Mouse (Mus musculus) thymus, postnatal 0 days (tissue): ENCODE measurements around the gene Rdh1. TPM values are rescaled to one million over a fixed set of nuclear protein-coding genes. Genes with fewer than 3 reads are reported as not detected.
"Not testable (repeated sequence)": the region's sequence is repeated elsewhere in the genome, so short reads cannot be mapped to it uniquely, and the experiment has no call there.

ENCODE experiments used
- DNase-seq: peaks from one replicate; pipeline ENCODE4 v3.0.0-alpha.2; 2015; ENCODE audit warnings: low spot score
- polyA plus RNA-seq: library from polyadenylated mRNA; unstranded; fragments of >200 nt; fragmentation: Nextera tagmentation; extraction: Ambion mirVana; gene quantifications from 2 replicates; pipeline ENCODE4 v1.2.1, GENCODE M21; 2015

Rdh1 gene
- polyA plus RNA-seq, 1 experiment from 2014 or later = not detected

DNA sequence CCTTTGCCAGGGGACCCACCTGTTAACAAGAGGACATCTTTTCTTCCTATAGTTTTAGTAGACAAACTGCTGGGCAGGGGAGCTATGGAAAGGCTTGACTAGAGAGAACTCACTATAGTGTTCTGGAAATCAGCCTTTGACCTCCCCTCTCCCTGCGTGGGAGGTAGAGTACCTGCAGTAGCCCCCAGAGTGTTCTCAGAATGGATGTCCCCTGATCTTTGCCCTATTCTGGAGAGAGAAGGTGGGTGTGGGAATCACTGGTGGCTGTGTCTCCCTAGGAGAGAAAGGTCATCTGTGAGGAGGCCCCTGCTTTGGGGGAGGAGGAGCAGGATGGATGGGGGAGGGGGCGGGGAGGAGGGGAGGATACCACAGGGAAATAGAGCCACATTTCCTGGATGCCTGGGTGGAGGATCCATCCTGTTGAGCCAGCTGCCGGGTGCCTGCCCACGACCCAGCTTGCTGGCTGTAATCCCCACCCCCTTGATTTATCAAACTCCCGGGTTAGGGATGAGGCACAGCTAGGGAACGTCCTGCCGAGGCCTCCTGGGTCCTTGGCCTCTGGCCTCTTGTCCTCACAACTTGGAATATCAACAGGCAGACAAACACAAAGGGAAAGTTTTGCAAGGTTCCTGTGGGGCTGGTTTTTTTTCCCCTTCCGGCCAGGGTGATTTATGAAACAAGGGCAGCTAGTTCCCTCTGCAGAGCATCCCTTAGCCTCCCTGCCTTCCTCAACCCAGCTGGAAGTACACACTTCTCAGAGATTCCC is 10.5 kb upstream of the Rdh1 start:
- no peak for DNase-seq

DNA sequence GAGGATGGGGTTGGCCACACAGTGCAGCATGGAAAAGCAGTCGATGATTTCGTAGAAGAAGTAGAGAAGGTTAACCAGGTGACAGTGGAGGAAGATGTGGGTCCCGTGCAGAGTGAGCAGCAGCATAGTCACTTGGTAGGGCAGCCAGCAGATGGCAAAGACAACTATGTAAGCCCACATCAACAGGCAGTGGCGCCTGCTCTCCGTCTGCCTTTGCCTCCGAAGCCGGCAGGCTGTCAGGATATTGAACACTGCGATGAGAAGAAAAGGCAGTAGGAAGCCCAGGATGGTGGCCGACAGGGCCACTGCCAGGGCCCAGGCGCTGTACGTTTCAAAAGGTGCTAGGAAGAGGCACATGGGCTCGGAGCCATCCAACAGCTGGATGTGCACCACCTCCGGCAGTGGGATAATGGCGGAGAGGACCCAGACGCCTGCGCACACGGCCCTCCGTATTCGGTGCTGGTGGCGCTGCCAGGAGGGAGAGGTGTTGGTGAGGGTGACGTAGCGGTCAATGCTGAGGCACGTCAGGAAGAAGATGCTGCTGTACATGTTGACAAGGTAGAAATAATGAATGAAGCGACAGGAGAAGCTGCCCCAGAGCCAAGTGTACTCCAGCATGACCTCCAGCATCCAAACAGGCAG is 9.3 kb upstream of the Rdh1 start:
- no peak for DNase-seq

DNA sequence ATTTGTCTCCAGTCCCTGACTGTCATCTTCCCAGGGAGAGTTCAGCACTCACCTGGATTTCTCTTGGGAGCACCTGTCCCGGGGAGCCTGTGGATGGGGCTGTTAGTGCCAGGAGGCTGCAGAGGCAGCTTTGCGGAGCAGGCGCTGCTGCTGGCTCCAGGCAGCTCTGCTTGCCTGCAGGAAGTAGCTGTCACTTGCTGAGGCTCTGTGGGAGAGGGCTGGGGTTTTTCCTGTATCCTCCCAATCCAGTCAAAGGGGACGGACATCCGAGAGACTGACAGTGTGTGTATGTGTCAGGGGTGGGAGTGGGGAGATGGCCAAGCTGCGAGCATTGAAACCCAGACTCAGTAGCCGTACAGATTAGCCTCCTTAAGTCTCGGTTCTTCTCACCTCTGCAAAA is 8.0 kb upstream of the Rdh1 start, which contains the start of gene Gpr182:
Gene Gpr182 (minus strand): TSS at position 185 of the 400 bp plus-strand sequence.
- DNase-seq = no peak

GRCm38 (mm10) chr10:127754566-127755166 is 4.9 kb upstream of the Rdh1 start:
- no peak for DNase-seq

- DNase-seq = no peak
These were observed 4.3 kb upstream of the Rdh1 start for GRCm38 (mm10) chr10:127755246-127755645.

DNA sequence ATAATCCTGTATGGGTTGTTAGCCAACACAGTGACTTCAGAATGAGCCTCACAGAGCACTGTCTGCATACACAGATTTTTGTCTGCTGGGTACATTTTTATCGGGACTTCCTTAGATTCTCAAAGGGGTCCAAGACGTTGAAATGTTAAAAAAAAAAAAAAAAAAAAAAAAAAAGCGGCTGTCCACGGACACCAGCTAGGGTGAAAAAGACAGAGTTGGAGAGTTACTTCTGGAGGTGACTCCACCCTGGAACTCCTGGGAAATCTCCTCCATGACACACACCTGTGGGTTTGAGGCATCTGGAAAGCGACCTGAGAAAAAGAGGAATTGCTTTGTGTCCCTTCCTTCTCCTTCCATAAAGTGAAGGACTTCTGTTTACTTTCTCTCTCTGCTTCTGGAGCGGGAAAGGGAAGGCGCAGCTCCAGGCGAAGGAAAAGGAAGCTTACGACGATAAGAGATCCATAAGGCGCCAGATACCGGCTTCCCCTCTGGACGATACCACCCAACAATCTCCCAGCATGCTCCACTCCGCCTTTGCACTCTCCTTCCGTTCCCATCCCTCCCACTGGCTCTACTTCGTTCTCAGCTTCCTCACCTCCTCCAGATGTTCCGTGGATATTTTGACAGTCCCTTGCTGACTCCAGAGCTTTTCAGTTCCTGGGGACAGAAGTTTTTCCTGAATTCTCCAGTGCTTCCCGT is 3.6 kb upstream of the Rdh1 start:
- DNase-seq = no peak

- not testable (repeated sequence) for DNase-seq
These were observed 3.4 kb downstream of the Rdh1 start for GRCm38 (mm10) chr10:127762926-127763325.

DNA sequence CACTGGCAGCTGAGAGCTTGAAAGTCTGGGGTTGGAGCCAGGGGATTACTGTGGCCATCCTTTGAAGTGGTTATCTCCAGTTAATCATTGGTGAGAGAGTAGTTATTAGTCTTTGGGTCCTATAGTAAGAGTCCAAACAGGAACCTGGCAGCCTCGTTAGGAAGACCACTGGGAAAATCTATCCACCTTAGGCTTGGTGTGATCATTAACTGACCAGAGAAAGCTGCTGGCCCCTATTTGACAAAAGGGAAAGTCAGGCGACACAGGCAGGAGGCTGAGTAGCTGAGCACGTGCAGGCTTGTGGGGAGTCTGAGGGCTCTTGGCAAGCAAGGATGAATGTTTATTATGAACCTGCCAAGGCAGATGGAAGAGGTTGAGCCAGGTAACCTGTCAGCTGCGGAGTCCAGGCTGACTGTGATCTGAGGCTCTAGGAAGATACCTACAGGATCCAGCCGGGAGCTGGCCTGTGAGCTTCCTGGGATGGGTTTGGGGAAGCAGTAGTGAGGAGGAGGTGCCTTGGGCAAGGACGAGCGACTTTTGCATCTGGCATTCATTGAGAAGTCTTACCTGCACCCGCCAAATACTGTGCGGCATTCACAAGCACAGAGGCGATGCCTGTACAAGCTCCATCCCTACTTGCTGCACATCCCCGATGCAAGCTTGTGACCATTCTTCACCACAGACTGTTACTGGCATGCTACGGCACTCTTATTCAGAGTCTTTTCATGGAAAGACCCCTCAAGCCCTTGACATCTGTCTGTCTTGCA is 4.6 kb downstream of the Rdh1 start:
- DNase-seq = no peak

GRCm38 (mm10) chr10:127766564-127766963 is 7.0 kb downstream of the Rdh1 start:
- no peak for DNase-seq

- no peak for DNase-seq
These were observed 16.5 kb downstream of the Rdh1 start, which contains the start of gene Rdh9 for GRCm38 (mm10) chr10:127776011-127776410. Gene Rdh9 (plus strand): TSS chr10:127776386.

GRCm38 (mm10) chr10:127782321-127782720 is 22.8 kb downstream of the Rdh1 start:
- not testable (repeated sequence) for DNase-seq

GRCm38 (mm10) chr10:127785411-127785810 is 25.9 kb downstream of the Rdh1 start:
- not testable (repeated sequence) for DNase-seq

DNA sequence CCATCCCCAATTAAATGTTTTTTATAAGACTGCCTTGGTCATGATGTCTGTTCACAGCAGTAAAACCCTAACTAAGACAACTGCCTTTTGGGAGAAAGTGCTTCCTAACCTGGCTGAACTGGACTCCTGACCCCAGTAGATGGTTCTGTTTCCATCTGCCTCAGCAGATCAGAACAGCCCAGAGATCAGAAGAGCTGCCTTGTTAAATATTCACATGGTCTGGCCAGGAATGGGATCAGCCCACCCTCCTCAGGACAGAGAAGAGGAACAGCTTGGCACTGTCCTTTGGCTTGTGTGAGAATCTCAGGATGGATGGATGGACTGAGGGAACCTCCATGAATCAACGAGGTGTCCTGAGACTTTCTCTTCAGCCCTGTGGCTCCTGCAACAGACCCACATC is 39.8 kb downstream of the Rdh1 start:
- DNase-seq = no peak

- no peak for DNase-seq
These were observed 41.4 kb downstream of the Rdh1 start, which contains the start of gene Rdh16 for GRCm38 (mm10) chr10:127800891-127801290. Gene Rdh16 (plus strand): TSS chr10:127801152.

GRCm38 (mm10) chr10:127801612-127802011 is 42.1 kb downstream of the Rdh1 start:
- no peak for DNase-seq

GRCm38 (mm10) chr10:127802236-127802635 is 42.7 kb downstream of the Rdh1 start:
- no peak for DNase-seq

DNA sequence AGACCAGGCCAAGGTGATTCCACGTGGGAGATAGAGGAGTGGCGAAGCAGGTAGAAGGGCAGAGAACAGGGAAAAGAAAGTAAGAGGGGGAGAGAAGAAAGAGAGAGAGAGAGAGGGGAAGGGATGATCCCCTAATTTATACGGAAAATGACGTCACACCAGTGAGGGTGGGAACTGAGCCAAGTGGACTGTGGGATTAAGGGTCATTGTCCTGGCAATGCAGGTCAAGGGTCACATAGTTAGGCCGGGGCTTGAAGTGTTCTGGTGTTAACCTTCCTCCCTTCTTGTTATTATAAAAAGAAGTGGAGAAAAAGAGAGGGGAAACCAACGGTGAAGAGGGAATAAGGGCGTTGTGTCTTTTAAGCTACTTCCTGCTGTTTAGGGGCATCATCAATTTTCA is 44.9 kb downstream of the Rdh1 start:
- no peak for DNase-seq

GRCm38 (mm10) chr10:127815888-127816287 is 56.4 kb downstream of the Rdh1 start:
- DNase-seq = no peak

DNA sequence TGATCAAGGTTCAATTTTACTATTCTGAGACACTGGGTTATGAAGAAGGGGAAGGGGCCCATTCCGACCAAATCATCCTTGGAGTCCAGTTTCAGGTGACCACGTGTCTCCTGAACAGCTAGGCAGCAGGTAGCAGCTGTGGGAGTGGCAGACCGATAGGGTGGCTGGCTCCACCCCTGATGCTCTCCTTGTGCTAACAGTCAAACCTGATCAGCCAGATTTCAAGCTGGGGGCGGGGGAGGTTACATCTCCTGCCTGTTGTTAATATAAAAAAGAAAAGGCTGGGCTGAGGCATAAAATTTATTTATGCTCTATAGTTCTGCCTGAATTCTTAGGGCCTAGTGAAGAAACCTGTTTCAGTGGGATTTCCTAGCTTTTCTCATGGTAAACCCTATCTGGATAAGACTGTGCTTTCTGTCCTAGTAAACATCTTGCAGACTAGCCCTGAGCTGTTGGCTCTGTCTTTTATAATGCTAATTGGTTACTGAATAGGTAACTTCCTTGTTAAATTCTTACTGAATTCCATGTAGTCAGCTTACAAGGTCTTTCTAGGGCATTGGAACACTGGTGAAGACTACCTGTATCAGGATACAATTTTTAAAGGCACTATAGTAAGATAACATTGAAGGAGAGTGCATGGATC is 57.9 kb downstream of the Rdh1 start:
- not testable (repeated sequence) for DNase-seq
